Mouse (Mus musculus): ENCODE data around the gene Il17ra. TPM values are rescaled to one million over a fixed set of nuclear protein-coding genes. Genes with fewer than 3 reads are reported as not detected.

The Il17ra gene
- polyA plus RNA-seq, 1 experiment from 2014 or later: 3.1 TPM

DNA sequence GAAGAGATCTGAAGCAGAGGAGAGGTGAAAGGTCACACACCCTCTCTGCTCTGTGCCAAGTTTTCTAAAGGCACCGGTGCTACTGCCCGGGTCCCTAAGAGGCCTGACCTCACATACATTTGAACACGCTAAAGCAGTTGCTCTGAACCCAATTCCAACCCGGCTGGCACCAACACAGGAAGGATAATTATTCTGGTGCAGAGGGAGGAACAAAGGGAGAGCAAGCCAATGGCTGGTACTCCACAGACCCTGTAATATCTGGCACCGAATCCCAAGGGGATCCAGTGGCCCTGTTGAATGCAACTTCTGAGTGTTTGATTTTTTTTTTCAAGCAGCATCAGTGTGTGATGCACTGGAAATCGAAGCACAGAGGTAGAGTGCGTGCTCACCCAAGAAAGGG is 28.0 kb downstream of the Il17ra start:
- peak overlapping the region; percentile 73 for H3K4me3 ChIP-seq (ENCODE audit: low read depth, low read length)
- H3K9me3 ChIP-seq (ENCODE audit: control insufficient read depth, low read length): no peaks in the 10 kb centered on the region
- peaks cover 39% of the 10 kb centered on the region for H3K4me1 ChIP-seq (ENCODE audit: control insufficient read depth, insufficient read depth, low read length)
- H3K9ac ChIP-seq (replicated peaks; ENCODE audit: low read depth, low read length): no peak overlapping the region; the same call in 1 of the 2 replicates
- ATAC-seq (ENCODE audit: low read depth): no peak
- H3K27ac ChIP-seq (ENCODE audit: low read depth, low read length): no peak overlapping the region
- H3K27me3 ChIP-seq (ENCODE audit: control insufficient read depth, insufficient read depth, low read length): no peaks in the 10 kb centered on the region
- H3K36me3 ChIP-seq (ENCODE audit: control insufficient read depth, insufficient read depth, low read length): no peaks in the 10 kb centered on the region
- peak overlapping the region; percentile 78 for H3K4me2 ChIP-seq (ENCODE audit: low read depth, low read length)
- 38% methylated on average over 7 of the region's 7 CpGs for WGBS

DNA sequence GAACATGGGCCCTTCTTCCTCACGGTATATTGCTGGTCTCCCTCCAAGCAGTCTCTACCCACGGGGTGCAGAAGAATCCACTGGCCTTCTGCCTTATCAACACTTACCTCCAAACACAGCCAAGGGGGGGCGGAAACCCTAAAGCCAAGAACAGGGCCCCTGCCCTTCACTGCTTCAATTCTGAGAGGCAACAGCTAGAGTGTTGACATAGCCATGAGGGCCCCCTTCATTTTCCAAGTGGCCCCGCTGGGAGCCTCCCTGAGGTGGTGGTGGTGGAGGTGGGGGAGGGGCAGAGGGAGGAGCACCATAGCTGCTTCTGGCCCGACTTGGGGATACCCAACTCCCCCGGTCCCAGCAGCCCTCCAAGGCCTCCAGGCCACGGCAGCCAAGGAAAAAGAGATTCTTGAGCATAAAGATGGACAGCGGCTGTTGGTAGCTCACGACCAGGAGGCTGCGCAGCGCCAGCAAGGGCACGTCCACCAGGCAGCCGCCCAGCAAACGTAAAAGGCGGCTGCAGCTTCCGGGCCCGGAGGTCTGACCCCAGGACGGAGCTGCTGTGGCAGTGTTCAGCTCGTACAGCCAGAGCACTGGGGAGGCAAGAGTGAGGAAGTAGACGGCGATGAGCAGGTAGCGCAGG is 28.9 kb downstream of the Il17ra start:
- 9% methylated on average over 22 of the region's 22 CpGs for WGBS
- no peak for ATAC-seq (ENCODE audit: low read depth)
- Histone ChIP-seq H3K27me3 (ENCODE audit: control insufficient read depth, insufficient read depth, low read length) (no peaks in the 10 kb centered on the region), H3K36me3 (ENCODE audit: control insufficient read depth, insufficient read depth, low read length) (no peaks in the 10 kb centered on the region), H3K9me3 (ENCODE audit: control insufficient read depth, low read length) (no peaks in the 10 kb centered on the region), H3K27ac (ENCODE audit: low read depth, low read length) (no peak overlapping the region), H3K4me3 (ENCODE audit: low read depth, low read length) (peak overlapping the region; percentile 73), H3K4me2 (ENCODE audit: low read depth, low read length) (peak overlapping the region; percentile 78), H3K4me1 (ENCODE audit: control insufficient read depth, insufficient read depth, low read length) (peaks cover 39% of the 10 kb centered on the region), H3K9ac (replicated peaks; ENCODE audit: low read depth, low read length) (peak overlapping the region; percentile 91)

DNA sequence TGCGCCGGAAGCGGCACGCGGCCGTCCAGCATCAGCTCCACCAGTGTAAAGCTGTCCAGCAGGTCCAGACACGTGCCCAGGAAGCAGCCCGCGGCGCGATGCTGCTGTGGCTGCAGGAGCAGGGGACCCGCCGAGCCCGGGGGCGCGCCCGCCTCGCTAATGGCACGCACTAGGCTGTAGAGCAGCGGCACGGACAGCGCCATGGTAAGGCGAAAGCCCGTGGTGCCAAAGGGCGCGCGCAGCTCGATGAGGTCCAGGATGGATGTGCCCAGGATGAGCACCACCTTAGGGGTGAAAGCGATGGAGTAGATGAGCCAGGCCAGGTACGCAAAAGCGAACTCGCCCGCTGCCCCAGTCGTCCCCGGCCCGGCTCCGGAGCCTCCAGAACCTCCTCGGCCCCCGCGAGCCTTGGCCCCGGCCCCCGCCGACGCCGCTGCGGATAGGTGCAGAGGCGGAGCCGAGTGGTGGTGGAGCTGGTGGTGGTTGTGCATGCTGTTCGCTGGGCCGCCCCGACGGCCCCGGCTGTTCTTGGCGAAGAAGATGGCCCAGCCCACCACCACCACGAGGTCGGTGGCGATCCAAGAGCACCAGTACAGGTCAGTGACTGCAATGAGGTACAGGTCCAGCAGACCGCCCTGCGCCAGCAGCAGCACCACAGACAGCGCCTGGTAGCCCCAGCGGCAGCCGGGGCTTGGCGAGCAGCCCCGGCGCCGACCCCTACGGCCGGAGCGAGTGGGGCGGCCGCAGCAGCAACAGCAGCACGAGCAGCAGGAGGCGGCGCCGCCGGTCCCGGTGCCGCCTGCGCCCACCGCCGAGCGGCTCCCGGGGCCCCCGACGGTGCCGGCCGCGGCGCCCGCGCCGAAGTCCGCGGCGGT is 29.7 kb downstream of the Il17ra start:
- ATAC-seq (ENCODE audit: low read depth): peak; percentile 10
- under 1% methylated on average over 69 of the region's 95 CpGs for WGBS
- H3K9me3 ChIP-seq (ENCODE audit: control insufficient read depth, low read length): no peaks in the 10 kb centered on the region

DNA sequence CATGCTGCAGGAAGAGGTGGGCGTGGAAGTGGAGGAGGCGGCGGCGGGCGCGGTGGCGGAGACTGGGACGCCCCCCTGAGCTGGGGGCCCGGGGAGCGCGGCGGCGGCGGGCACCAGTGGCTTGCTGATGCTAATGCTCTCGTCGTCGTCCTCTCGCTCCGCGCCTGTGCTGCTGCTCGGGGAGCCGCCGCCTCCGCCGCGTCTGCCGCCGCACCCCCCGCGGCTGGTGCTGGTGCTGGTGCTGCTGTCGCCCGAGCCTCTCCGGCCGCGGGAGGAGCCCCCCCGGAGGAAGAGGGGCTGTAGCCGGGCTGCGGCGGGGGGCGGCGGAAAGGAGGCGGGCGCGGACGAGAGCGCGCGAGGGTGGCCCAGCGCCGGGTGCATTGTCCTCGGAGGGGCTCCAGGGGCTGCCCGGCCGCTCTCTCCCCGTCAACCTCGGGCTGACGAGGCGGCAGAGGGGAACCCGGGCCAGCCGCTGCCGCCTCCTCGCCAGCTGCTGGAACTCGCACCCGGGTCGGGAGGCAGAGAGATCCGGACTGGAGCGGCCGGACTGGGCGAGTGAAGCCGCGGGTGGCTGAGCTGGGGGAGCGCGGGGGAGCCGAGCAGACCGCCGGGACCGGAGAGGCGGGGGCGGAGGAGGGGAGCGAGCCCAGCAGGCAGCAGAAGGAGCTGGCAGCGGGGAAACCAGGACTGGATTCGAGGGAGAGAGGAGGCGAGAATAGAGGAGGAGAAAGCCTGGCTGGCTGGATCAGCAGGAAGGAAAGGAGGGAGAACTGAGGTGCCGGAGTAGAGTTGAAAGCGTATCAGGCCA is 30.5 kb downstream of the Il17ra start, which contains the start of gene Tmem121b:
Tmem121b (minus strand) TSS at position 434 of the 808 bp plus-strand sequence.
- Histone ChIP-seq H3K4me1 (ENCODE audit: control insufficient read depth, insufficient read depth, low read length) (peaks cover 39% of the 10 kb centered on the region), H3K27me3 (ENCODE audit: control insufficient read depth, insufficient read depth, low read length) (no peaks in the 10 kb centered on the region), H3K36me3 (ENCODE audit: control insufficient read depth, insufficient read depth, low read length) (no peaks in the 10 kb centered on the region), H3K4me2 (ENCODE audit: low read depth, low read length) (peak within 1 kb of the TSS; percentile 78), H3K27ac (ENCODE audit: low read depth, low read length) (peak within 1 kb of the TSS; percentile 96), H3K9me3 (ENCODE audit: control insufficient read depth, low read length) (no peaks in the 10 kb centered on the region), H3K4me3 (ENCODE audit: low read depth, low read length) (peak within 1 kb of the TSS; percentile 73), H3K9ac (replicated peaks; ENCODE audit: low read depth, low read length) (peak within 1 kb of the TSS; percentile 91)
- WGBS: under 1% methylated on average over 51 of the region's 84 CpGs
- ATAC-seq (ENCODE audit: low read depth): peak; percentile 86

More for the DNA sequence above, 29.7 kb downstream of the Il17ra start:
- Histone ChIP-seq H3K27ac (ENCODE audit: low read depth, low read length) (peak overlapping the region; percentile 96), H3K4me1 (ENCODE audit: control insufficient read depth, insufficient read depth, low read length) (peaks cover 39% of the 10 kb centered on the region), H3K9ac (replicated peaks; ENCODE audit: low read depth, low read length) (peak overlapping the region; percentile 91), H3K4me3 (ENCODE audit: low read depth, low read length) (peak overlapping the region; percentile 73), H3K36me3 (ENCODE audit: control insufficient read depth, insufficient read depth, low read length) (no peaks in the 10 kb centered on the region), H3K27me3 (ENCODE audit: control insufficient read depth, insufficient read depth, low read length) (no peaks in the 10 kb centered on the region), H3K4me2 (ENCODE audit: low read depth, low read length) (peak overlapping the region; percentile 78)

DNA sequence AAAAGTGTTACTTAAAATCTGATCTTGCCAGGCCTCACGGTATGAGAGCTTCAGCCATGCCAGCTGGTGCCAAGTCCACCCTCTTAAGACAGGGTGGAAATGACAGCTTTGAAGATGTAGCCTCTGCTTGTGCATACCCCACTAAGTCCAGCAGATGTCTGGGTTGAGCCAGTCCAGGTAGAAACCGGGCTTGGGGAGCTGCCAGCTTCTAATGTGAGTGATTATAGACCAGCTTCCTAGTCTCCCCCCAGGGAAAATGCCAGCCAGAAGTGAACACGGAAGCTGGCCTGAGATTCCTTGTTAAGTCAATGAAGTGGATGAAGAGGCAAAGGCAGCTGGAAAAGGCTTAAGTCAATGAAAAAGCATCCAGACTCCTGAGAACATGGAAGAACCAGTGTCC is 33.5 kb downstream of the Il17ra start:
- Histone ChIP-seq H3K27me3 (ENCODE audit: control insufficient read depth, insufficient read depth, low read length) (no peaks in the 10 kb centered on the region), H3K9ac (replicated peaks; ENCODE audit: low read depth, low read length) (no peak overlapping the region), H3K4me2 (ENCODE audit: low read depth, low read length) (no peak overlapping the region), H3K4me1 (ENCODE audit: control insufficient read depth, insufficient read depth, low read length) (peaks cover 13% of the 10 kb centered on the region), H3K36me3 (ENCODE audit: control insufficient read depth, insufficient read depth, low read length) (no peaks in the 10 kb centered on the region), H3K4me3 (ENCODE audit: low read depth, low read length) (no peak overlapping the region), H3K27ac (ENCODE audit: low read depth, low read length) (no peak overlapping the region), H3K9me3 (ENCODE audit: control insufficient read depth, low read length) (no peaks in the 10 kb centered on the region)
- ATAC-seq (ENCODE audit: low read depth): no peak
- WGBS: 29% methylated on average over 3 of the region's 3 CpGs

DNA sequence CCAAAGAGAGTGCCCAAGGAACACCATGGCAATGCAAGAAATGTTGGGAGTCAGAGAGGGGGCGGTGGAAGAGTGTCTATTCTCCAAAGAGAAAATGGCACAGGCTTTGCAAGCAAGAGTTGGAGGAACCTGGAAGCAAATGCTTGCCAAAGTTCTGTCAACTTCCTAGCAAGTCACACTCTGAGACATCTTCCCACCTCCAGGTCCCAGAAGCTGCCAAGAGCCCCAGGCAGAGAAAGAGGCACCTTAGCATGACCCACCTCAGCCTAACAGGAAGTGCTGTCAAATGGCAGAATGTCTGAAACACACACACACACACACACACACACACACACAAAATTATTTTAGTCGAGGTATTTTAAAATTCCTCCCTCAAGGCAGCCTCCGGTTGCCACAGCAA is 41.0 kb downstream of the Il17ra start:
- no peak overlapping the region for H3K4me3 ChIP-seq (ENCODE audit: low read depth, low read length)
- no peaks in the 10 kb centered on the region for H3K9me3 ChIP-seq (ENCODE audit: control insufficient read depth, low read length)
- no peak for ATAC-seq (ENCODE audit: low read depth)
- H3K4me2 ChIP-seq (ENCODE audit: low read depth, low read length): no peak overlapping the region
- no peaks in the 10 kb centered on the region for H3K27me3 ChIP-seq (ENCODE audit: control insufficient read depth, insufficient read depth, low read length)
- no peak overlapping the region for H3K27ac ChIP-seq (ENCODE audit: low read depth, low read length)
- no peak overlapping the region for H3K9ac ChIP-seq (replicated peaks; ENCODE audit: low read depth, low read length)
- 81% methylated on average over 3 of the region's 3 CpGs for WGBS
- 0 out of 2 replicates have a peak, but pooled peaks cover 1% of the 10 kb centered on the region for H3K36me3 ChIP-seq (ENCODE audit: control insufficient read depth, insufficient read depth, low read length)
- no peaks in the 10 kb centered on the region for H3K4me1 ChIP-seq (ENCODE audit: control insufficient read depth, insufficient read depth, low read length)

DNA sequence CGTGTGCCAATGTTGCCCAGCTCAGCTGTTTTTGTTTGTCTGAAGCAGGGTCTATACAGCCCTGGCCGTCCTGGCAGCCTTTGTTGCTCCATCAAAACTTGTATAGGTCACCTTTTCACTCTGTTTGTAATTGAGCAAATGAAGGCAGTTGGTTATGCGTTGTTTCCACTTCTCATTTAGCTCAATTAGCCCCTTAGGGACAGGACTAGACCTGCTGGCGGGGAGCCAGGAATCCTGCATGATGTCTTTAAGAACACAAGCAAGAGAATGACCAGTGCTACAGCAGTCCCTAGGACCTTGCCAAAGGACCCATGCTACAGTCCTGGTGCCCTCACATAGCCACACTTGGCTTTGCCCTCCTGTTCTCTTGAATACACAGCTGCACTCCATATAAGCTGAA is 42.5 kb downstream of the Il17ra start:
- no peak overlapping the region for H3K27ac ChIP-seq (ENCODE audit: low read depth, low read length)
- H3K36me3 ChIP-seq (ENCODE audit: control insufficient read depth, insufficient read depth, low read length): peaks cover 15% of the 10 kb centered on the region; the same call in 1 of the 2 replicates
- no peaks in the 10 kb centered on the region for H3K4me1 ChIP-seq (ENCODE audit: control insufficient read depth, insufficient read depth, low read length)
- no peaks in the 10 kb centered on the region for H3K9me3 ChIP-seq (ENCODE audit: control insufficient read depth, low read length)
- no peak overlapping the region for H3K9ac ChIP-seq (replicated peaks; ENCODE audit: low read depth, low read length)
- H3K4me3 ChIP-seq (ENCODE audit: low read depth, low read length): no peak overlapping the region
- H3K27me3 ChIP-seq (ENCODE audit: control insufficient read depth, insufficient read depth, low read length): no peaks in the 10 kb centered on the region
- ATAC-seq (ENCODE audit: low read depth): no peak
- no peak overlapping the region for H3K4me2 ChIP-seq (ENCODE audit: low read depth, low read length)
- WGBS: 54% methylated on average over 4 of the region's 4 CpGs

DNA sequence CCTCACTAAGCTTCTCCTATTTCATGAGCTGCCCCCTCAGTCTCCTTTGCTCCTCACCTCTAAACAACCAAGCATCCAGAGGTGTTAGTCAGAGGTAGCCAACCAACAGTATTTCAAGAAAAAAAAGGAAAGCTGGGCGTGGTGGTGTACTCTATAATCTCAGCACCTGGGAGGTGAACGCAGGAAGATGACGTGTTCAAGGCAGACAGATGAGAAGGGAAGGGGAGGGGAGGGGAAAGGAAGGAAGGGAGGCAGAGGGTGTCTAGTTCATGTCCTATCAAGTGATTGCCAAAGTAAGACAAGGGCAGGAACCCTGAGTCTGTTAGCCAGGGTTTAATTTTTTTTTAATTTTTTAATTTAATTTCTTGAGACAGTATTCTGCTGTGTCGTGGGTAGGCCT is 45.6 kb downstream of the Il17ra start:
- Histone ChIP-seq H3K9me3 (ENCODE audit: control insufficient read depth, low read length) (no peaks in the 10 kb centered on the region), H3K4me1 (ENCODE audit: control insufficient read depth, insufficient read depth, low read length) (no peaks in the 10 kb centered on the region), H3K4me3 (ENCODE audit: low read depth, low read length) (no peak overlapping the region), H3K36me3 (ENCODE audit: control insufficient read depth, insufficient read depth, low read length) (peaks cover 19% of the 10 kb centered on the region; the same call in 1 of the 2 replicates), H3K9ac (replicated peaks; ENCODE audit: low read depth, low read length) (no peak overlapping the region), H3K27me3 (ENCODE audit: control insufficient read depth, insufficient read depth, low read length) (no peaks in the 10 kb centered on the region), H3K4me2 (ENCODE audit: low read depth, low read length) (no peak overlapping the region), H3K27ac (ENCODE audit: low read depth, low read length) (no peak overlapping the region)
- WGBS: 91% methylated on average over 4 of the region's 4 CpGs
- no peak for ATAC-seq (ENCODE audit: low read depth)
